Mouse (Mus musculus): ENCODE results near the gene Foxk1.

DNA sequence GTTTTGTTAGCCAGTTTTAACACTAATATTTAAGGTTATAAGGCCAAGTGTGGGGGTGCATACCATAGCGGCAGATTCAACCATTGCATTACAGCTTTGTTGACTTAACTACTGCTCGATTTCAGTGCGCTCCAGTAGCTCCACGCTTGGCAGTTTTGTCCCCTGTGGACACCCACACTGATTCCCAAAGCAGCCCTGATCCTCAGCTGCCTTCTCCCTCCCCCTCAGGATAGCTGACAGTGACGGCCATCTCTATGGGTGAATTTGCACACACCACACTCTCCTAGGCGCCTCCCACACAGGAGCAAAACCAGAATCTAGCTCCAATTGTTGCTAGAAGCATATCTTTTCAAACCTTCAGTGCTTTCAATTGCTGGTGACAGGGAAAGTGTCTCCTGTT is 4.1 kb downstream of the Foxk1 start:
- TF ChIP-seq CTCF (IDR thresholded peaks at IDR 0.05; ENCODE audit: control insufficient read depth, insufficient read depth, insufficient read length) (no peak), MAX (IDR thresholded peaks at IDR 0.05) (no peak), USF1 (IDR thresholded peaks at IDR 0.05; ENCODE audit: low read depth) (no peak)
